ENCODE assay signal across 8 mouse cellular contexts in genomic region chr14:27351476-27352079, GRCm38 (mm10).
DNase-seq lines count a peak whose midpoint lies in the region; ATAC-seq and TF ChIP-seq lines count a peak whose summit lies in the region.

No protein-coding gene starts in this region.

- TF ChIP-seq POLR2A in liver, adult 2 months (IDR thresholded peaks at IDR 0.05; ENCODE audit: extremely low read depth, insufficient read depth, low read length), result no peak

- peaks cover 3% of the 10 kb centered on the region; the same call in 1 of the 2 replicates for H3K36me3 ChIP-seq in liver, adult 2 months (ENCODE audit: control insufficient read depth, insufficient read depth, low read length)
- no peaks in the 10 kb centered on the region for H3K36me3 ChIP-seq in liver, embryonic 16.5 days (ENCODE audit: control insufficient read depth, insufficient read depth)
- H3K36me3 ChIP-seq in splenic B cell, adult 2 months (ENCODE audit: control insufficient read depth, insufficient read depth, low read length, poor library complexity, severe bottlenecking), result peaks cover 8% of the 10 kb centered on the region; the same call in 1 of the 2 replicates

- no peak overlapping the region for H3K4me3 ChIP-seq in liver, adult 2 months (ENCODE audit: insufficient read depth, low read depth, low read length)
- H3K4me3 ChIP-seq in brown adipose tissue, adult 24 weeks (ENCODE audit: insufficient read depth, low read depth, low read length), result no peak overlapping the region
- H3K4me3 ChIP-seq in liver, embryonic 16.5 days (ENCODE audit: low read depth, low read length), result no peak overlapping the region

- ATAC-seq in hematopoietic stem cell, adult 5-6 weeks (replicated peaks in 1 of 2; ENCODE audit: insufficient read depth in 1 of 2, low FRiP score in 2 of 2, low TSS enrichment in 1 of 2, low read depth in 1 of 2, poor library complexity in 2 of 2, severe bottlenecking in 2 of 2), result peak; percentile 81 to 83
- ATAC-seq in liver, embryonic 16.5 days (ENCODE audit: low read depth), result 0 out of 2 replicates have a peak, but pooled peaks have one; percentile 7

- no peaks in the 10 kb centered on the region for H3K27me3 ChIP-seq in liver, adult 2 months (ENCODE audit: control insufficient read depth, insufficient read depth, low read length)
- no peaks in the 10 kb centered on the region for H3K27me3 ChIP-seq in liver, embryonic 16.5 days (ENCODE audit: control insufficient read depth, insufficient read depth, low read depth, low read length)
- no peaks in the 10 kb centered on the region for H3K27me3 ChIP-seq in splenic B cell, adult 2 months (ENCODE audit: control insufficient read depth, insufficient read depth, low read length, poor library complexity, severe bottlenecking)

- H3K9ac ChIP-seq in liver, adult 2 months (ENCODE audit: low read depth, low read length), result no peak overlapping the region; the same call in 1 of the 2 replicates
- peak overlapping the region; percentile 13; the same call in 1 of the 2 replicates for H3K9ac ChIP-seq in liver, embryonic 16.5 days (ENCODE audit: low read depth, low read length)

- no peaks in the 10 kb centered on the region for H3K9me3 ChIP-seq in liver, embryonic 16.5 days (replicated peaks; ENCODE audit: control insufficient read depth, low read length)

- intact Hi-C loops in left cerebral cortex, postnatal 14 days (cut with DNase I), result no loop called here

- peaks cover 31% of the 10 kb centered on the region; the same call in 1 of the 2 replicates for H3K79me2 ChIP-seq in liver, adult 2 months (ENCODE audit: control insufficient read depth, insufficient read depth, low read length)

- peak overlapping the region; percentile 80 for H3K27ac ChIP-seq in liver, adult 2 months (replicated peaks; ENCODE audit: insufficient read depth, low read depth, low read length)
- peak overlapping the region; percentile 89 for H3K27ac ChIP-seq in brown adipose tissue, adult 24 weeks (replicated peaks; ENCODE audit: low read depth, low read length)
- peak overlapping the region; percentile 79 for H3K27ac ChIP-seq in liver, embryonic 16.5 days (ENCODE audit: low read length)

- WGBS in liver, adult 2 months, result 10% methylated on average over 4 of the region's 4 CpGs
- 25% methylated on average over 4 of the region's 4 CpGs for WGBS in liver, embryonic 16.5 days (ENCODE audit: insufficient replicate concordance)

- DNase-seq in liver, adult 2 months (ENCODE audit: extremely low read depth, low read depth, low spot score), result peak; percentile 96
- DNase-seq in liver, result no peak
- peak; percentile 88 for DNase-seq in splenic B cell, adult 2 months (ENCODE audit: low read depth, low spot score)
- no peak for DNase-seq in left cerebral cortex, postnatal 14 days (ENCODE audit: low spot score in 2 of 2)
- DNase-seq in right cerebral cortex, postnatal 4 days, result no peak

- H3K4me2 ChIP-seq in liver, embryonic 16.5 days (ENCODE audit: low read depth, low read length), result peak overlapping the region; percentile 12; the same call in 1 of the 2 replicates

- peaks cover 24% of the 10 kb centered on the region for H3K4me1 ChIP-seq in liver, adult 2 months (ENCODE audit: control insufficient read depth, insufficient read depth, low read length)
- peaks cover 62% of the 10 kb centered on the region for H3K4me1 ChIP-seq in brown adipose tissue, adult 24 weeks (ENCODE audit: control insufficient read depth, insufficient read depth, insufficient read length, low read length)
- H3K4me1 ChIP-seq in liver, embryonic 16.5 days (ENCODE audit: control insufficient read depth, low read depth, low read length), result peaks cover 41% of the 10 kb centered on the region

- TF ChIP-seq CTCF in liver, adult 2 months (IDR thresholded peaks at IDR 0.05; ENCODE audit: low read depth, low read length), result no peak

Comparison
In these comparisons a context has a peak if more than half of its experiments do, and no peak if none do; other contexts are left out.
1. DNase-seq: peak in liver, adult 2 months (single experiment) and splenic B cell, adult 2 months (single experiment); none in liver (single experiment), left cerebral cortex, postnatal 14 days (0 of 2) and right cerebral cortex, postnatal 4 days (single experiment).
2. Peak in every context shown above with its lines, with median percentiles within 50 percentile points of each other: H3K27ac ChIP-seq.